Mouse (Mus musculus): ENCODE results near the gene Pnmt. TPM values are rescaled to one million over a fixed set of nuclear protein-coding genes. Genes with fewer than 3 reads are reported as not detected.

Gene Pnmt
- polyA plus RNA-seq, 1 experiment from 2014 or later: 0.86 TPM

GRCm38 (mm10) chr11:98369337-98369736, 16.9 kb upstream of the Pnmt start:
- 65% methylated on average over 6 of the region's 6 CpGs for WGBS
- no peak overlapping the region for H3K4me2 ChIP-seq (ENCODE audit: low read length)

GRCm38 (mm10) chr11:98370588-98370987, 15.7 kb upstream of the Pnmt start:
- no peak for ATAC-seq (ENCODE audit: insufficient number of reproducible peaks, insufficient read depth, low FRiP score, low read depth)
- H3K9me3 ChIP-seq (ENCODE audit: control insufficient read depth, low read length): no peaks in the 10 kb centered on the region
- no peak overlapping the region for H3K4me2 ChIP-seq (ENCODE audit: low read length)
- H3K36me3 ChIP-seq (ENCODE audit: control insufficient read depth, insufficient read depth, low read length): peaks cover 22% of the 10 kb centered on the region
- no peak overlapping the region for H3K4me3 ChIP-seq (ENCODE audit: control insufficient read depth in 1 of 2, insufficient read depth in 1 of 2, low read depth in 1 of 2, low read length in 2 of 2)
- no peak overlapping the region for H3K27ac ChIP-seq (replicated peaks in 1 of 2; ENCODE audit: control insufficient read depth in 1 of 2, insufficient read depth in 1 of 2, low read depth in 2 of 2, low read length in 2 of 2)
- no peak overlapping the region for H3K9ac ChIP-seq (ENCODE audit: low read length)
- peaks cover 50 to 78% of the 10 kb centered on the region in 2 experiments for H3K4me1 ChIP-seq (ENCODE audit: control insufficient read depth in 2 of 2, insufficient read depth in 2 of 2, low read length in 2 of 2)
- 81% methylated on average over 2 of the region's 2 CpGs for WGBS
- H3K27me3 ChIP-seq (ENCODE audit: control insufficient read depth, insufficient read depth, low read length): no peaks in the 10 kb centered on the region

More at GRCm38 (mm10) chr11:98369337-98369736, 16.9 kb upstream of the Pnmt start:
- Histone ChIP-seq H3K27me3 (ENCODE audit: control insufficient read depth, insufficient read depth, low read length) (no peaks in the 10 kb centered on the region), H3K27ac (replicated peaks in 1 of 2; ENCODE audit: control insufficient read depth in 1 of 2, insufficient read depth in 1 of 2, low read depth in 2 of 2, low read length in 2 of 2) (no peak overlapping the region), H3K9me3 (ENCODE audit: control insufficient read depth, low read length) (no peaks in the 10 kb centered on the region), H3K4me3 (ENCODE audit: control insufficient read depth in 1 of 2, insufficient read depth in 1 of 2, low read depth in 1 of 2, low read length in 2 of 2) (no peak overlapping the region), H3K9ac (ENCODE audit: low read length) (no peak overlapping the region; the same call in 1 of the 2 replicates), H3K4me1 (ENCODE audit: control insufficient read depth in 2 of 2, insufficient read depth in 2 of 2, low read length in 2 of 2) (peaks cover 38 to 65% of the 10 kb centered on the region in 2 experiments), H3K36me3 (ENCODE audit: control insufficient read depth, insufficient read depth, low read length) (peaks cover 13% of the 10 kb centered on the region; the same call in 1 of the 2 replicates)
- no peak for ATAC-seq (ENCODE audit: insufficient number of reproducible peaks, insufficient read depth, low FRiP score, low read depth)

GRCm38 (mm10) chr11:98371556-98372240, 14.6 kb upstream of the Pnmt start:
- Histone ChIP-seq H3K4me2 (ENCODE audit: low read length) (peak overlapping the region; percentile 7; the same call in 1 of the 2 replicates), H3K36me3 (ENCODE audit: control insufficient read depth, insufficient read depth, low read length) (peaks cover 31% of the 10 kb centered on the region), H3K27me3 (ENCODE audit: control insufficient read depth, insufficient read depth, low read length) (no peaks in the 10 kb centered on the region), H3K4me3 (ENCODE audit: control insufficient read depth in 1 of 2, insufficient read depth in 1 of 2, low read depth in 1 of 2, low read length in 2 of 2) (no peak overlapping the region), H3K4me1 (ENCODE audit: control insufficient read depth in 2 of 2, insufficient read depth in 2 of 2, low read length in 2 of 2) (peaks cover 46 to 77% of the 10 kb centered on the region in 2 experiments), H3K9ac (ENCODE audit: low read length) (peak overlapping the region; percentile 31), H3K9me3 (ENCODE audit: control insufficient read depth, low read length) (no peaks in the 10 kb centered on the region), H3K27ac (replicated peaks in 1 of 2; ENCODE audit: control insufficient read depth in 1 of 2, insufficient read depth in 1 of 2, low read depth in 2 of 2, low read length in 2 of 2) (peak overlapping the region in 1 of 2 experiments; percentile 38; a peak in 2 of 4 replicates)
- ATAC-seq (ENCODE audit: insufficient number of reproducible peaks, insufficient read depth, low FRiP score, low read depth): no peak
- 35% methylated on average over 10 of the region's 10 CpGs for WGBS

GRCm38 (mm10) chr11:98372406-98372805, 13.8 kb upstream of the Pnmt start:
- Histone ChIP-seq H3K4me1 (ENCODE audit: control insufficient read depth in 2 of 2, insufficient read depth in 2 of 2, low read length in 2 of 2) (peaks cover 48 to 77% of the 10 kb centered on the region in 2 experiments), H3K36me3 (ENCODE audit: control insufficient read depth, insufficient read depth, low read length) (peaks cover 38% of the 10 kb centered on the region), H3K27ac (replicated peaks in 1 of 2; ENCODE audit: control insufficient read depth in 1 of 2, insufficient read depth in 1 of 2, low read depth in 2 of 2, low read length in 2 of 2) (peak overlapping the region in 1 of 2 experiments; percentile 38; a peak in 2 of 4 replicates), H3K9me3 (ENCODE audit: control insufficient read depth, low read length) (no peaks in the 10 kb centered on the region), H3K9ac (ENCODE audit: low read length) (no peak overlapping the region), H3K4me3 (ENCODE audit: control insufficient read depth in 1 of 2, insufficient read depth in 1 of 2, low read depth in 1 of 2, low read length in 2 of 2) (no peak overlapping the region), H3K4me2 (ENCODE audit: low read length) (peak overlapping the region; percentile 7), H3K27me3 (ENCODE audit: control insufficient read depth, insufficient read depth, low read length) (no peaks in the 10 kb centered on the region)
- 23% methylated on average over 2 of the region's 2 CpGs for WGBS
- no peak for ATAC-seq (ENCODE audit: insufficient number of reproducible peaks, insufficient read depth, low FRiP score, low read depth)

- Histone ChIP-seq H3K27ac (replicated peaks in 1 of 2; ENCODE audit: control insufficient read depth in 1 of 2, insufficient read depth in 1 of 2, low read depth in 2 of 2, low read length in 2 of 2) (0 out of 4 replicates have a peak overlapping the region, but pooled peaks have one; percentile 4 to 14), H3K27me3 (ENCODE audit: control insufficient read depth, insufficient read depth, low read length) (no peaks in the 10 kb centered on the region), H3K36me3 (ENCODE audit: control insufficient read depth, insufficient read depth, low read length) (peaks cover 46% of the 10 kb centered on the region), H3K4me2 (ENCODE audit: low read length) (peak overlapping the region; percentile 1; the same call in 1 of the 2 replicates), H3K9ac (ENCODE audit: low read length) (peak overlapping the region; percentile 45), H3K9me3 (ENCODE audit: control insufficient read depth, low read length) (no peaks in the 10 kb centered on the region), H3K4me3 (ENCODE audit: control insufficient read depth in 1 of 2, insufficient read depth in 1 of 2, low read depth in 1 of 2, low read length in 2 of 2) (no peak overlapping the region), H3K4me1 (ENCODE audit: control insufficient read depth in 2 of 2, insufficient read depth in 2 of 2, low read length in 2 of 2) (peaks cover 47 to 77% of the 10 kb centered on the region in 2 experiments)
- ATAC-seq (ENCODE audit: insufficient number of reproducible peaks, insufficient read depth, low FRiP score, low read depth): no peak
- WGBS: 69% methylated on average over 6 of the region's 6 CpGs
These were observed 13.0 kb upstream of the Pnmt start for GRCm38 (mm10) chr11:98373244-98373643.

- Histone ChIP-seq H3K27ac (replicated peaks in 1 of 2; ENCODE audit: control insufficient read depth in 1 of 2, insufficient read depth in 1 of 2, low read depth in 2 of 2, low read length in 2 of 2) (peak overlapping the region; percentile 81 to 82), H3K4me2 (ENCODE audit: low read length) (no peak overlapping the region), H3K4me3 (ENCODE audit: control insufficient read depth in 1 of 2, insufficient read depth in 1 of 2, low read depth in 1 of 2, low read length in 2 of 2) (no peak overlapping the region), H3K9me3 (ENCODE audit: control insufficient read depth, low read length) (no peaks in the 10 kb centered on the region), H3K9ac (ENCODE audit: low read length) (peak overlapping the region; percentile 50; the same call in 1 of the 2 replicates), H3K36me3 (ENCODE audit: control insufficient read depth, insufficient read depth, low read length) (peaks cover 56% of the 10 kb centered on the region), H3K4me1 (ENCODE audit: control insufficient read depth in 2 of 2, insufficient read depth in 2 of 2, low read length in 2 of 2) (peaks cover 56 to 84% of the 10 kb centered on the region in 2 experiments), H3K27me3 (ENCODE audit: control insufficient read depth, insufficient read depth, low read length) (no peaks in the 10 kb centered on the region)
- ATAC-seq (ENCODE audit: insufficient number of reproducible peaks, insufficient read depth, low FRiP score, low read depth): peak; percentile 57
- WGBS: 36% methylated on average over 8 of the region's 8 CpGs
These were observed 12.0 kb upstream of the Pnmt start for GRCm38 (mm10) chr11:98374266-98374665.

- Histone ChIP-seq H3K9ac (ENCODE audit: low read length) (no peak overlapping the region), H3K36me3 (ENCODE audit: control insufficient read depth, insufficient read depth, low read length) (peaks cover 65% of the 10 kb centered on the region)
- no peak for ATAC-seq (ENCODE audit: insufficient number of reproducible peaks, insufficient read depth, low FRiP score, low read depth)
These were observed 9.5 kb upstream of the Pnmt start for GRCm38 (mm10) chr11:98376756-98377155.

More at GRCm38 (mm10) chr11:98376756-98377155, 9.5 kb upstream of the Pnmt start:
- no peak overlapping the region for H3K27ac ChIP-seq (replicated peaks in 1 of 2; ENCODE audit: control insufficient read depth in 1 of 2, insufficient read depth in 1 of 2, low read depth in 2 of 2, low read length in 2 of 2)
- H3K9me3 ChIP-seq (ENCODE audit: control insufficient read depth, low read length): no peaks in the 10 kb centered on the region
- WGBS: 61% methylated on average over 5 of the region's 5 CpGs
- no peak overlapping the region for H3K4me2 ChIP-seq (ENCODE audit: low read length)
- peaks cover 58 to 81% of the 10 kb centered on the region in 2 experiments for H3K4me1 ChIP-seq (ENCODE audit: control insufficient read depth in 2 of 2, insufficient read depth in 2 of 2, low read length in 2 of 2)
- no peaks in the 10 kb centered on the region for H3K27me3 ChIP-seq (ENCODE audit: control insufficient read depth, insufficient read depth, low read length)
- no peak overlapping the region for H3K4me3 ChIP-seq (ENCODE audit: control insufficient read depth in 1 of 2, insufficient read depth in 1 of 2, low read depth in 1 of 2, low read length in 2 of 2)
